Mouse (Mus musculus) cortical plate, adult 2 months (tissue): Measurements from ENCODE around the gene Nr1i3.

Experiments used
- CTCF ChIP-seq: fragments of 200-500 bp; IDR thresholded peaks from 2 replicates; pipeline ENCODE4 v1.5.1; 2011; ENCODE audit warnings: mild to moderate bottlenecking, control low read depth, low read length; ENCODE audit not compliant: insufficient read depth; ENCODE audit errors: extremely low read depth
- POLR2A ChIP-seq: fragments of 200-500 bp; IDR thresholded peaks from 2 replicates; pipeline ENCODE4 v1.6.1; 2011; ENCODE audit warnings: mild to moderate bottlenecking, low read length, control low read depth; ENCODE audit not compliant: insufficient read depth; ENCODE audit errors: extremely low read depth

- TF ChIP-seq CTCF (no peak), POLR2A (no peak)
These were observed 24.2 kb upstream of the Nr1i3 start for GRCm38 (mm10) chr1:171189476-171190114.
